Mouse (Mus musculus): ENCODE measurements at regions not wholly inside any gene's neighbourhood (a gene's known extent, or its start where the extent isn't known, plus 50 kb on each side); places are given as distances from the start of the nearest gene placed in this dataset.

DNA sequence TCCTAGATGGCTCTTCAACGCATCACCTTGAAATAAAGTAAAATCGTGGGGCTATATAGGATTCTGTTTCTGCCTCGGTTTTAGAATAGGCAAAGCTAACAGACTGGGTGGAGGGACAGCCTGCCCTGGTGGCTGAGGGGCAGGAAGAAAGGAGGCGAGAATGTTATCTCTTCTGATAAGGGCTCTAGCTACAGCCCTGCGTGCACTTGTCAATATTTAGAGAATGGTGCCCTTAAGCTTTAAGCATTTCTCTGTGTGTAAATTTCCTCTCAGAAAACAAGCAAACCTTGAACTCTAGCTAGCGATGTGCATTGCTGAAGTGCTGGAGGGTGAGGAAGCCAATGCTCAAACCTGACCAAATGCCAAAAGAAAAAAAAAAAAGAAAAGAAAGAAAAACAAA is 90.1 kb upstream of the Tbx3 start:
- no peaks in the 10 kb centered on the region for H3K9me3 ChIP-seq
- no peak overlapping the region for H3K9ac ChIP-seq
- no peak overlapping the region for H3K4me2 ChIP-seq
- no peaks in the 10 kb centered on the region for H3K27me3 ChIP-seq
- no peak for ATAC-seq (ENCODE audit: insufficient number of reproducible peaks, low FRiP score, low TSS enrichment, low read depth)
- H3K27ac ChIP-seq: no peak overlapping the region
- H3K4me1 ChIP-seq: no peaks in the 10 kb centered on the region
- WGBS: 72% methylated on average over 6 of the region's 6 CpGs
- no peak overlapping the region for H3K4me3 ChIP-seq
- H3K36me3 ChIP-seq: no peaks in the 10 kb centered on the region

DNA sequence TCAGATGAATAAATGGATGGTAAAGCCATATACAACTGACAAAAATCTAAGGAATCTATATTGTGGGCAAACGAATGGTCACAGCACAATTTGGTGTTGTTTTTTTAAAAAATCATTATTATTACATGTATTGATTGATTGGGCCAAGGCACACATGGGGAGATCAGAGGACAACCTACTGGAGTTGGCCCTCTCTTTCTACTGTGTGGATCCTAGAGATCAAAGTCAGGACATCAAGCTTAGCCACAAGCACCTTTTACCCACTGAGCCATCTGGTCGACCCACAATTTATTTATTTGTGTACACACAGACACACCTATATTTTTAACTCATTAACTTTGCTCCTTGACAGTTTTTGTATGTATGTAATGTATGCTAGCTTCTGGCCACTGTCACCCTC is 89.7 kb upstream of the Tbx3 start:
- H3K9me3 ChIP-seq: no peaks in the 10 kb centered on the region
- H3K27me3 ChIP-seq: no peaks in the 10 kb centered on the region
- no peak overlapping the region for H3K27ac ChIP-seq
- no peak overlapping the region for H3K4me2 ChIP-seq
- no peak overlapping the region for H3K4me3 ChIP-seq
- no peaks in the 10 kb centered on the region for H3K36me3 ChIP-seq
- H3K9ac ChIP-seq: no peak overlapping the region
- no peak for ATAC-seq (ENCODE audit: insufficient number of reproducible peaks, low FRiP score, low TSS enrichment, low read depth)
- WGBS: 72% methylated on average over 2 of the region's 2 CpGs
- H3K4me1 ChIP-seq: no peaks in the 10 kb centered on the region

DNA sequence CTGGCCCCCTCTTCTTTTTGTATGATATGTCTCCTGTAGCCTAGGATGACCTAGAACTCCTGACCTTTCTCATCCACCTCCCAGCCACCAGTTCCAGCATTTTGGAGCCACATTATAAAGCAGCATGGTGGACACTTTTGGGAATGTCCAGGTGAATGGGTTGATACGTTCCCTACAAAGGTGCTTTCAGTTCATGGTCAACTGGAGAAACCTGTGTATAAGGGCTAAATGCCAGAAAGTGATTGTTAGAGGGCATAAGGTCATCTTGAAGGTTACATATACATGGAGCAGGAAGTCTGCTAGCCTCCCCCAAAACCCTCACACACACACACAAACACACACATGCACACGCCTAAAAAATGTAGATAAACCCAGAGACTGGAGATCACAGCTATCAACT is 86.1 kb upstream of the Tbx3 start:
- 71% methylated on average over 2 of the region's 2 CpGs for WGBS
- Histone ChIP-seq H3K4me2 (no peak overlapping the region), H3K27me3 (peaks cover 6% of the 10 kb centered on the region; the same call in 1 of the 2 replicates), H3K4me1 (peaks cover 7% of the 10 kb centered on the region; the same call in 1 of the 2 replicates), H3K9me3 (no peaks in the 10 kb centered on the region), H3K36me3 (no peaks in the 10 kb centered on the region), H3K27ac (no peak overlapping the region), H3K4me3 (no peak overlapping the region), H3K9ac (no peak overlapping the region)
- ATAC-seq (ENCODE audit: insufficient number of reproducible peaks, low FRiP score, low TSS enrichment, low read depth): no peak

DNA sequence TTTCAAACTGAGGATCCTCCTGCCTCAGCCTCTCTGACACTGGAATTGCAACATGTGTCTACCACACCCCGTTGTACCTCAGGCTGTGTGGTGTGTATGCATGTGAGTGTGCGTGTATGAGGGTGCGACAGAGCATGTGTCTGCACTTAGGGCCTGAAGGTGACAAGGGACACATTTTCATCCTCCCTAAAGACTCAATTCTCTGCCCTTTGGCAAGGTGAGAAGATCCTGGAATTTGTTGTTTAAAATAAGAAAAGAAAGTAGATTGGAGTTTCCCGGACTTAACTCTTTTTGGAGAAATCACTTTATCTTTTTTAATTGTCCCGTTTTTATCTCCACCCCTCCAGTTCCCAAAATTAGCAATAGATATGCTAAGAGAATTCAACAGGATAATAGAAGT is 85.6 kb upstream of the Tbx3 start:
- no peaks in the 10 kb centered on the region for H3K36me3 ChIP-seq
- no peak overlapping the region for H3K27ac ChIP-seq
- peaks cover 6% of the 10 kb centered on the region; the same call in 1 of the 2 replicates for H3K27me3 ChIP-seq
- H3K4me2 ChIP-seq: no peak overlapping the region
- peaks cover 7% of the 10 kb centered on the region; the same call in 1 of the 2 replicates for H3K4me1 ChIP-seq
- ATAC-seq (ENCODE audit: insufficient number of reproducible peaks, low FRiP score, low TSS enrichment, low read depth): no peak
- no peak overlapping the region for H3K4me3 ChIP-seq
- H3K9me3 ChIP-seq: no peaks in the 10 kb centered on the region
- WGBS: 93% methylated on average over 5 of the region's 5 CpGs
- H3K9ac ChIP-seq: no peak overlapping the region

DNA sequence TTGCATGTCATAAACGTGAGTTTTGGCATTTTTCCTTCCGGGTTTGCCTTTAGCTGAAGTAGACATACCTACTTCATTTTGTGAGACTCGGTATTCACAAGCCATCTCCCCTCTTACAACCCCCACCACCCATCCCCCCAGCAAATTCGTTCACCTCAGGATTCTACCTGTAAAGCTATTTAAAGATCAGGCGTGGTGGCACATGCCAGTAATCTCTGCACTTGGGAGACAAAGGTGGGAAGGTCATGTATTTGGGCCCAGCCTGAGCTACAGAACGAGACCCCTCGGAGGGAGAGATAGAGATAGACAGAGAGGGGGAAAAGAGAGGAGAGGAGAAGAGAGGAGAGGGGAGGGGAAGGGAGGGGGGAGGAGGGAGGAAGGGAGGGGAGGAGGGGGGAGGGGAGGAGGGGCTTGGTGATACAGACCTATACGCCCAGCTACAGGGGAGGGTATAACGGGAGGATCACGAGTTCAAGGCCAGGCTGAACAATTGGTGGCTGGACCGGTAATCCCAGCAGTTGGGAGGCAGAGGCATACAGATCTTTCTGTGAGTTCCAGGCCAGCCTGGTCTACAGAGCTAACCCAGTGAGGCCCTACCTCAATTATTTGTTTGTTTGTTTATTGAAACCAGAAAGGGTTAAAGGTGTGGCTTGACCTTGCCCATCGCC is 83.9 kb upstream of the Tbx3 start:
- WGBS: 80% methylated on average over 12 of the region's 12 CpGs

DNA sequence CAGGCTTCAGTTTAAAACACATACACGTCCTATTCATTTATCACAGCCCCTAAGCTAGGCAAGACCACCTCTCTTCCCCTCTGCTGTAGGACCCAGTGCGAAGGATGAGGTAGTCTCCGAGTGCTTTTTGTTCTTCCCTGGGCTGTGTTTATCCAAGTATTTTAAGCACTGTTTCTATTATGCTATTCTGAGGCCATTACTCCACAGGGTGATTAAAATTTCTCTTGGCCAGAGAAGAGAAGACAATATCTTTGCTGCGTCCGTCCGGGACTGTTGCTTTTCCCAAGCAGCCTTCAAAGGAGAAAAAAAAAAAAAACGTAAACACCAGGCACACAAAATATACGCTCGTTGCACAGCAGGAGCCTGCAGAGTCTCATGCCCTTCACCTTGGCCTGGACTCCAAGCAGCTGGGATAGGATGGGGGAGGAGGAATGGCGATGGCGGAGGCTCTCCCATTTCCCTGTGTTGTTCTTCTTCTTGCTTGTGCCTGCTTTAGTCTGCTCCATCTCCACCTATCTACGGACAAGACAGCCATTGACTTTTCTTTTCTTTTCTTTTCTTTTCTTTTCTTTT is 83.1 kb upstream of the Tbx3 start:
- H3K4me2 ChIP-seq: no peak overlapping the region
- peaks cover 7% of the 10 kb centered on the region; the same call in 1 of the 2 replicates for H3K4me1 ChIP-seq
- H3K4me3 ChIP-seq: no peak overlapping the region
- no peak overlapping the region for H3K9ac ChIP-seq
- peaks cover 6% of the 10 kb centered on the region; the same call in 1 of the 2 replicates for H3K27me3 ChIP-seq
- no peak overlapping the region for H3K27ac ChIP-seq
- H3K36me3 ChIP-seq: no peaks in the 10 kb centered on the region
- ATAC-seq (ENCODE audit: insufficient number of reproducible peaks, low FRiP score, low TSS enrichment, low read depth): no peak
- H3K9me3 ChIP-seq: no peaks in the 10 kb centered on the region
- 50% methylated on average over 12 of the region's 12 CpGs for WGBS

More for the DNA sequence above, 83.9 kb upstream of the Tbx3 start:
- ATAC-seq (ENCODE audit: insufficient number of reproducible peaks, low FRiP score, low TSS enrichment, low read depth): no peak
- no peak overlapping the region for H3K4me2 ChIP-seq
- H3K4me1 ChIP-seq: peaks cover 7% of the 10 kb centered on the region; the same call in 1 of the 2 replicates
- H3K27me3 ChIP-seq: peaks cover 6% of the 10 kb centered on the region; the same call in 1 of the 2 replicates
- H3K36me3 ChIP-seq: no peaks in the 10 kb centered on the region
- H3K27ac ChIP-seq: no peak overlapping the region
- no peak overlapping the region for H3K4me3 ChIP-seq
- no peaks in the 10 kb centered on the region for H3K9me3 ChIP-seq
- H3K9ac ChIP-seq: no peak overlapping the region

DNA sequence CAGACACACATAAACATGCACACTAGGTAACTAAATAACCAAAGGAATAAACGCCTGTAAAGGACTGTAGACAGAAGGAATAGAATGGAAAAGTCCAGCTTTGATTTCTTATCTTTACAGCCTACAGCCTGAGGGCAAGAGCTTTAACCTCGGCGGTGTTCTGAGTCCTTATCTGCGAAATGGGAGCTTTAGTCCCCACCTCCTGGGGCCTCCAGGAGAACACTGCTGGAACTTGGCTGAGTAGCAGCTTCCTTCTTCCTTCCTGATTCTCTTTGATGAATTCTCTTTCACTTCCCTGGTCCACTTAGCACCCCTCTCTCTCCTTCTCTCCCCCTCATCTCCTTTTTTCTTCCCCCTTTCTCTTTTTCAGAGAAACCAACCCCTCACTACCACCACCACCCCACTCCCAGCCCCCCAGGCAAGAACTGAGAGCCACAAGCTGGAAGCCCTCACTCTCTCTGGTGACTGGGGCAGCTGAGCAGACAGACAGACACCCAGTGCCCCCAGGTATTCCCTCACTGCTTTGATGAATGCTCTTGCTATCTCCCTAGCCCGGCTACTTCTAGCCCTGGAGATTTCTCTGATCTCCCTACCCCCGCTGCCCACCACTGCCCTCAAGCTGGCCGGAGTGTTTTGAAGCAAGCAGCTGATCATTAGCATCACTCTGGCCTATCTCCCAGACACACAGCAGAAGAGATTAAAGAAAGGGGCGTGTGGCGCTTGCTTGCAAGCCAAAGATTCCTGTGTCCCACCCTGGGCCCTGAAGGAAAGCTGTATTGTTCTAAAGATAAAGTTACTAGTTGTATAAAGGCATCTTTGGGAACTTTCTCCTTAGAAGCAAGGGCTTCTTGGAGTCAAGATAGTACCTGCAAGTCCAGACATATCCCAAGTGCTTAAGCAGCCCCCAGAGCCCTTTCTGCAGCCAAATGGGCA is 81.9 kb upstream of the Tbx3 start:
- peaks cover 6% of the 10 kb centered on the region; the same call in 1 of the 2 replicates for H3K27me3 ChIP-seq
- no peak for ATAC-seq (ENCODE audit: insufficient number of reproducible peaks, low FRiP score, low TSS enrichment, low read depth)
- no peaks in the 10 kb centered on the region for H3K36me3 ChIP-seq
- 22% methylated on average over 9 of the region's 9 CpGs for WGBS
- no peak overlapping the region for H3K27ac ChIP-seq
- no peak overlapping the region for H3K4me2 ChIP-seq
- no peaks in the 10 kb centered on the region for H3K9me3 ChIP-seq
- H3K4me3 ChIP-seq: no peak overlapping the region
- H3K4me1 ChIP-seq: peaks cover 7% of the 10 kb centered on the region; the same call in 1 of the 2 replicates
- no peak overlapping the region for H3K9ac ChIP-seq

DNA sequence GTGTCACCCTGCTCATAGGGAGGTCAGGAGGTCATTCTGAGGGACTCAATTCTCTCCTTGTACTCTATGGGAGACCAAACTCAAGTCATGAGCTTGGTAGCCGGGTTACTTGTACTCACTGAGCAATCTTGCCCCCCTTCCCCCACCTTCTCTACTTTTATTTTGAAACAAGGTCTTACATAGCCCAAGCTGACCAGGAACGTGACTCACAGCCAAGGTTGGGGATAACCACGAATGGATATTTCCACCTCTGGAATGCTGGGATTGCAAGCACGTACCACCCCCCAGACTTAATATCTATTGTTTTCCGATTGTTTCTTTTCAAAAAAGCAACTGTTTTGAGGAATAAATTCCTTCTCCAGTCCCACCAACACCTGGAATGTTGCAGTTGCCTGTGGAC is 79.2 kb upstream of the Tbx3 start:
- Histone ChIP-seq H3K27ac (no peak overlapping the region), H3K4me1 (peaks cover 8% of the 10 kb centered on the region; the same call in 1 of the 2 replicates), H3K4me2 (no peak overlapping the region), H3K27me3 (peaks cover 6% of the 10 kb centered on the region; the same call in 1 of the 2 replicates), H3K36me3 (no peaks in the 10 kb centered on the region), H3K9ac (no peak overlapping the region), H3K9me3 (no peaks in the 10 kb centered on the region), H3K4me3 (no peak overlapping the region)
- ATAC-seq (ENCODE audit: insufficient number of reproducible peaks, low FRiP score, low TSS enrichment, low read depth): no peak
- WGBS: 69% methylated on average over 5 of the region's 5 CpGs

DNA sequence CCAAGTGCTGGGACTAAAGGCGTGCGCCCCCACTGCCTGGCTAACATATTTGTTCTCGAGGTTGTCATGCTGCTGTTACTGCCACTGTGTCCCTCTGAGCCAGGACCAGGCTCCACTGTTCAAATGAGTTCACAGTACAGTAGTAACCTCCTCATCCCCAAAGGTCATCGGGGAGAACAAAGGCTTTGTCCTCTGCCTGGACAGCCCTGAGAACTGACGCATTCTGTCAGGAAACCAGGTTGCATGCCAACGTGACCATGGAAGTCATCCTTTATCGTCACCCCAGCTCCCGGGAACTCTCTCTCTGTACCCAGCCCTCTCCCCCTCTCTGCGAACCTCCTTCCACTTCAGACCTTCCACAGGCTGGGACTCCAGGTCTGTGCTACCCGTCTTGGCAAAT is 77.6 kb upstream of the Tbx3 start:
- Histone ChIP-seq H3K27me3 (no peaks in the 10 kb centered on the region), H3K4me1 (peaks cover 22% of the 10 kb centered on the region), H3K9ac (no peak overlapping the region), H3K36me3 (no peaks in the 10 kb centered on the region), H3K9me3 (no peaks in the 10 kb centered on the region), H3K4me2 (no peak overlapping the region), H3K4me3 (no peak overlapping the region), H3K27ac (no peak overlapping the region)
- ATAC-seq (ENCODE audit: insufficient number of reproducible peaks, low FRiP score, low TSS enrichment, low read depth): no peak
- 87% methylated on average over 10 of the region's 10 CpGs for WGBS

DNA sequence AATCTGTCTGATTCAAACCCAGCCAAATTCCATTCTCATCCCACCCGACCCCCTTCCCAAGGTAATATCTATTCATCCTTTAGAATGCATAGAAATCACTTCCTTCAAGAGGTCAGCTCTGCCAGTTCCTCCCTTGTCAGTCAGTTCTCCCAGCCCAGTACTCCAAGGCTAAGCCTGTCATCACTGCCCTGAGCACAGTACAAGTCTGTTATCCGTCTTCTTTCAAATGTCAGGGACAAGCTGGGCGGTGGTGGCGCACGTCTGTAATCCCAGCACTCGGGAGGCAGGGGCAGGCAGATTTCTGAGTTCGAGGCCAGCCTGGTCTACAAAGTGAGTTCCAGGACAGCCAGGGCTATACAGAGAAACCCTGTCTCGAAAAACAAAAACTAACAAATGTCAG is 75.9 kb upstream of the Tbx3 start:
- 86% methylated on average over 8 of the region's 8 CpGs for WGBS
- H3K4me2 ChIP-seq: no peak overlapping the region
- H3K4me1 ChIP-seq: peaks cover 19% of the 10 kb centered on the region
- no peak overlapping the region for H3K4me3 ChIP-seq
- H3K27ac ChIP-seq: no peak overlapping the region
- H3K36me3 ChIP-seq: no peaks in the 10 kb centered on the region
- no peaks in the 10 kb centered on the region for H3K9me3 ChIP-seq
- no peak overlapping the region for H3K9ac ChIP-seq
- no peaks in the 10 kb centered on the region for H3K27me3 ChIP-seq
- no peak for ATAC-seq (ENCODE audit: insufficient number of reproducible peaks, low FRiP score, low TSS enrichment, low read depth)

DNA sequence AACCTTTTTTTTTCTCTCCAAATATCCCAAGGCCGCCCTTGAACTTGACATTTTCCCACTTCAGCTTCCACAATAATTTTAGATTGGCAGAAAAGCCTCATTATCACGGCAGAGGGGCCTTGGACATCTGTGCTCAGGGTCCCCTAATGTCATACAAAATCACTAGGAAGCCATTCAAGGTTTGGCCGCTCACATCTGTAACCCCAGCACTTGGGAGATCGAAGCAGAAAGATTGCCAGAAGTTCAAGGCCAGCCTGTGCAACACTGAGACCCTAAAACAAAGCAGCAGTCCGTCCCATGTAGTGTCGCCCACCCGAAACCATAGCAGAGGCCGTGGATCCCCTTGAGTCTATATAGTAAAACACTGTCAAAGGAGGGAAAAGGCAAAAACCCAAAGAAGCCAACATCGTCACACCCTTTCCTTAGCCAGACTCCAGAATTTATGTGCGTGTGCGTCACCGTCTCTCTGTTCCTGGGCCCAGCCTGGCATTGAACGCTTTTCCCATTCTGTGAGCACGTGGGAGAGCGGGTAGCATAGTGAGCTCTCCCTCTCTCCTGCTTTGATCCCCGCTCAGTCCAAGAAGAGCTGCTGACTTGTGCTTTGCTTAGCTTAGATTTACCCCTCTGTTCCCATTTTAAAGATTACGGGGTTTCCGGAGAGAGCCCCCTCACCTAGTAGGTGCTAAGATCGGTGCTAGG is 74.0 kb upstream of the Tbx3 start:
- Histone ChIP-seq H3K36me3 (no peaks in the 10 kb centered on the region), H3K27ac (no peak overlapping the region), H3K4me2 (no peak overlapping the region), H3K27me3 (no peaks in the 10 kb centered on the region), H3K4me1 (peaks cover 20% of the 10 kb centered on the region), H3K9me3 (no peaks in the 10 kb centered on the region), H3K9ac (no peak overlapping the region), H3K4me3 (no peak overlapping the region)
- no peak for ATAC-seq (ENCODE audit: insufficient number of reproducible peaks, low FRiP score, low TSS enrichment, low read depth)
- 65% methylated on average over 19 of the region's 19 CpGs for WGBS
